Mouse (Mus musculus): ENCODE data around the gene Atf3. TPM values are rescaled to one million over a fixed set of nuclear protein-coding genes. Genes with fewer than 3 reads are reported as not detected.
"Not testable (repeated sequence)": the region's sequence is repeated elsewhere in the genome, so short reads cannot be mapped to it uniquely, and the experiment has no call there.

Atf3 gene
- polyA plus RNA-seq, 1 experiment from 2014 or later, result 8.0 TPM

DNA sequence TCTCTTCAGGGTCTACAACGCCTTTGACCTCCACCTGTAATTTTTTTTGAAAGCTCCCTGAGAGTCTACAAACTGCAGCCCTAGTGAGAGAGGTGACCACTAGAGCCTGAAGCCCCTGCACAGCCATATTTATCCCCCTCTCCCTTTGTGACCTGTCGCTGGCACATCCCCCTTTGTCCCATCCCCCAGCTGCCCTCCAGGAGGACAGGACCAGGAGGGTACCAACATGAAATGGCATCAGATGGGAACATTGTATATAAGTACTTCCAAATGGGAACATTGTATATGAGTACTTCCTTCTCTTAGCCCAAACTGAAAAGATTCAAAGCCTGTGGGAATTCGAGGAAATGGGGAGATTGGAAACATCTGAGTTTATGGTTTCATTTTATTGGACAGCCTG, 53.1 kb downstream of the Atf3 start, which contains the start of gene Fam71a:
Fam71a (minus strand) TSS at position 101 of the 400 bp plus-strand sequence.
- H3K27me3 ChIP-seq (ENCODE audit: insufficient read depth, poor library complexity, severe bottlenecking), result no peaks in the 10 kb centered on the region
- peaks cover 3% of the 10 kb centered on the region; the same call in 1 of the 2 replicates for H3K4me1 ChIP-seq
- H3K9me3 ChIP-seq, result no peaks in the 10 kb centered on the region
- no peak within 1 kb of the TSS for H3K4me3 ChIP-seq
- H3K36me3 ChIP-seq, result no peaks in the 10 kb centered on the region; the same call in 1 of the 2 replicates
- H3K27ac ChIP-seq, result no peak within 1 kb of the TSS
- no peak for DNase-seq (ENCODE audit: low spot score)
- 82% methylated on average over 3 of the region's 3 CpGs for WGBS

- H3K27ac ChIP-seq, result peak overlapping the region; percentile 75; the same call in 1 of the 2 replicates
- peaks cover 11% of the 10 kb centered on the region; the same call in 1 of the 2 replicates for H3K9me3 ChIP-seq
- peaks cover 14% of the 10 kb centered on the region; the same call in 1 of the 2 replicates for H3K4me1 ChIP-seq
- no peak overlapping the region for H3K4me3 ChIP-seq
- H3K36me3 ChIP-seq, result 0 out of 2 replicates have a peak, but pooled peaks cover 3% of the 10 kb centered on the region
- no peak for DNase-seq (ENCODE audit: low spot score)
- 23% methylated on average over 3 of the region's 3 CpGs for WGBS
- no peaks in the 10 kb centered on the region for H3K27me3 ChIP-seq (ENCODE audit: insufficient read depth, poor library complexity, severe bottlenecking)
Measured at GRCm38 (mm10) chr1:191154314-191154713, 63.5 kb downstream of the Atf3 start.

- H3K36me3 ChIP-seq, result 0 out of 2 replicates have a peak, but pooled peaks cover 3% of the 10 kb centered on the region
- 21% methylated on average over 4 of the region's 4 CpGs for WGBS
- H3K27ac ChIP-seq, result peak overlapping the region; percentile 75
- peaks cover 11% of the 10 kb centered on the region; the same call in 1 of the 2 replicates for H3K9me3 ChIP-seq
- no peaks in the 10 kb centered on the region for H3K27me3 ChIP-seq (ENCODE audit: insufficient read depth, poor library complexity, severe bottlenecking)
- DNase-seq (ENCODE audit: low spot score), result no peak
- peaks cover 14% of the 10 kb centered on the region; the same call in 1 of the 2 replicates for H3K4me1 ChIP-seq
- H3K4me3 ChIP-seq, result no peak overlapping the region
Measured at GRCm38 (mm10) chr1:191153052-191153451, 64.8 kb downstream of the Atf3 start.

DNA sequence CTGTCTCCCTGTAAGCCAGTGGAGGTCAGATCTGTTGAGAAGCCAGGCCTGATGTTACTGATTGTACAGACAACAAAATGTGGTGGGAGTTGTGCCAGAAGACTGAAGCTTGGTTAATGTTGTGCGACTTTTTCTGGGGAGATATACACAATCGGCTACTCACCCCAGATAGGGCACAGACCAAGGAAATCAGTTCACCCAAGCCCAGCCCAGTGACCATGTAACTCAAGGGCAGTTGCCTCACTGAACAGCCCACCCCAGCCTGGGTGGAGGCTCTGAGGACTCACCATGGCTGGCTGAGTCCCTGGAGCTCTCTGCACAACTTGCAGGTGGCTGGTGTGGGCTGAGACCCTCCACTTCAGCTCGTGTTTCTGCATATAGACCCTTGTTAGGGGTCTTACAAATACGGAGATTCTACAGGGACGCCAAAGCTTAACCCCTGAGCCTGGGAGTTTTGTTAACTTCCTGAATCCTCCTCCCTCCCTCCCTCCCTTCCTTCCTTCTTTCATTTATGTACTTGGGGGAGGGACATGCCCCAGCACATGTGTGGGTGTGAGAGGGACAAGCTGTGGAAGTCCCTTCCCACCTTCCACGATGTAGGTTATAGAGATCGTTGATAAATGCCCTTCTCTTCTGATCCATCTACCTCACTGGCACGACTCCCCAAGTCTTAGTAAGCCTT, 66.8 kb downstream of the Atf3 start:
- H3K36me3 ChIP-seq, result no peaks in the 10 kb centered on the region

DNA sequence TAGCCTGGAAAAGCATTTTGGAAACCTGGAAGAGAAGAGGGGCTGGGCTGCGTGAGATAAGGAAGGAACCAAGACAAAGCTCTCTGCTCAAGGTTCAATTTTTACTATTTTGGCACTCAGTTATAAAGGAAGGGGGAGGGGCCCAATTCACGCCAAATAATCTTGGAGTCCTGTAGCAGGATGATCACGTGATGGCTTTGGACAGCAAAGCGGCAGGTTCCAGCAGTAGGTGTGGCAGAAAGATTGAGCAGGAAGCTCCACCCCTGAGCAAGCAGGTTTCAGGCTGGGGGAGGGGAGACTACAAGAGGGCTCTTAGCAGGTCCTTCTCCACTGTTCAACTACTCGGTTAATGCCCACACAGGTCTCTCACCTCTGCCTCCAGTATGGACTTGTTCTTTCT, 68.3 kb downstream of the Atf3 start:
- not testable (repeated sequence) for H3K4me3 ChIP-seq; H3K27me3 ChIP-seq (ENCODE audit: insufficient read depth, poor library complexity, severe bottlenecking); H3K27ac ChIP-seq; DNase-seq (ENCODE audit: low spot score); H3K9me3 ChIP-seq; H3K36me3 ChIP-seq
- peaks cover 14% of the 10 kb centered on the region; the same call in 1 of the 2 replicates for H3K4me1 ChIP-seq
- WGBS, result 72% methylated on average over 5 of the region's 5 CpGs

More for the DNA sequence above, 66.8 kb downstream of the Atf3 start:
- DNase-seq (ENCODE audit: low spot score), result no peak
- Histone ChIP-seq H3K4me1 (peaks cover 14% of the 10 kb centered on the region; the same call in 1 of the 2 replicates), H3K9me3 (no peaks in the 10 kb centered on the region), H3K27me3 (ENCODE audit: insufficient read depth, poor library complexity, severe bottlenecking) (no peaks in the 10 kb centered on the region), H3K4me3 (no peak overlapping the region), H3K27ac (peak overlapping the region; percentile 59; the same call in 1 of the 2 replicates)
- WGBS, result 63% methylated on average over 8 of the region's 8 CpGs

- H3K9me3 ChIP-seq, result no peaks in the 10 kb centered on the region
- H3K4me3 ChIP-seq, result no peak overlapping the region
Measured at GRCm38 (mm10) chr1:191140983-191141382, 76.9 kb downstream of the Atf3 start.

GRCm38 (mm10) chr1:191138874-191139495, 78.9 kb downstream of the Atf3 start:
- Histone ChIP-seq H3K4me1 (peaks cover 23% of the 10 kb centered on the region; the same call in 1 of the 2 replicates), H3K4me3 (no peak overlapping the region), H3K27me3 (ENCODE audit: insufficient read depth, poor library complexity, severe bottlenecking) (no peaks in the 10 kb centered on the region), H3K27ac (no peak overlapping the region), H3K9me3 (no peaks in the 10 kb centered on the region), H3K36me3 (no peaks in the 10 kb centered on the region)
- WGBS, result 32% methylated on average over 7 of the region's 7 CpGs
- no peak for DNase-seq (ENCODE audit: low spot score)

More at GRCm38 (mm10) chr1:191140983-191141382, 76.9 kb downstream of the Atf3 start:
- Histone ChIP-seq H3K36me3 (no peaks in the 10 kb centered on the region), H3K4me1 (peaks cover 14% of the 10 kb centered on the region; the same call in 1 of the 2 replicates), H3K27me3 (ENCODE audit: insufficient read depth, poor library complexity, severe bottlenecking) (no peaks in the 10 kb centered on the region), H3K27ac (no peak overlapping the region)
- 81% methylated on average over 8 of the region's 8 CpGs for WGBS
- DNase-seq (ENCODE audit: low spot score), result no peak

- Histone ChIP-seq H3K27ac (0 out of 2 replicates have a peak overlapping the region, but pooled peaks have one; percentile 16), H3K36me3 (no peaks in the 10 kb centered on the region), H3K27me3 (ENCODE audit: insufficient read depth, poor library complexity, severe bottlenecking) (no peaks in the 10 kb centered on the region), H3K4me3 (no peak overlapping the region), H3K4me1 (peaks cover 28% of the 10 kb centered on the region; the same call in 1 of the 2 replicates), H3K9me3 (no peaks in the 10 kb centered on the region)
- no peak for DNase-seq (ENCODE audit: low spot score)
- 86% methylated on average over 4 of the region's 4 CpGs for WGBS
Measured at GRCm38 (mm10) chr1:191138436-191138835, 79.4 kb downstream of the Atf3 start.

- 59% methylated on average over 4 of the region's 4 CpGs for WGBS
- Histone ChIP-seq H3K9me3 (no peaks in the 10 kb centered on the region), H3K27ac (no peak overlapping the region), H3K4me3 (no peak overlapping the region), H3K36me3 (no peaks in the 10 kb centered on the region), H3K4me1 (peaks cover 52% of the 10 kb centered on the region), H3K27me3 (ENCODE audit: insufficient read depth, poor library complexity, severe bottlenecking) (no peaks in the 10 kb centered on the region)
- no peak for DNase-seq (ENCODE audit: low spot score)
Measured at GRCm38 (mm10) chr1:191135406-191135805, 82.4 kb downstream of the Atf3 start.

- H3K9me3 ChIP-seq, result peaks cover 4% of the 10 kb centered on the region; the same call in 1 of the 2 replicates
- H3K4me3 ChIP-seq, result no peak overlapping the region
- WGBS, result 55% methylated on average over 5 of the region's 5 CpGs
- H3K4me1 ChIP-seq, result peaks cover 40% of the 10 kb centered on the region
- H3K36me3 ChIP-seq, result no peaks in the 10 kb centered on the region
- no peaks in the 10 kb centered on the region for H3K27me3 ChIP-seq (ENCODE audit: insufficient read depth, poor library complexity, severe bottlenecking)
- peak overlapping the region; percentile 47; the same call in 1 of the 2 replicates for H3K27ac ChIP-seq
- DNase-seq (ENCODE audit: low spot score), result no peak
Measured at GRCm38 (mm10) chr1:191132934-191133333, 84.9 kb downstream of the Atf3 start.

DNA sequence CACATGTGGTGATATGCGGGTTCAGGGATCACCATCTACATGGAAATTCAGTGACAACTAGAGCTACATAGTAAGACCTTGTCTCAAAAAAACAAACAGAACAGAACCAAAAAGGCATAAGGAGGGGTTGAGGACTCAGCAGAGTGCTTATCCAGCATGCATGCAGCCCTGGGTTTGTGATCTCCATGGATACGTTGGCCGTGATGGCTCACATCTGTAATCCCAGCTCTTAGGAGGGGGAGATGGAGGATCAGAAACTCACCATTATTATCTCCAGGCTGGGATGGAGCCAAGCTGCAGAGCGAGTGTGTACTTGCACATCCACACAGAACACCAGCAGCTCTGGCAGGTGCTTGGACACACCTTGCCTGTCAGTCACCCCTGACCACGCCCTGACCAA, 85.6 kb downstream of the Atf3 start:
- no peak for DNase-seq (ENCODE audit: low spot score)
- Histone ChIP-seq H3K36me3 (no peaks in the 10 kb centered on the region), H3K27me3 (ENCODE audit: insufficient read depth, poor library complexity, severe bottlenecking) (no peaks in the 10 kb centered on the region), H3K4me1 (peaks cover 40% of the 10 kb centered on the region), H3K4me3 (no peak overlapping the region), H3K9me3 (peaks cover 4% of the 10 kb centered on the region; the same call in 1 of the 2 replicates), H3K27ac (peak overlapping the region; percentile 47)
- WGBS, result 71% methylated on average over 5 of the region's 5 CpGs

DNA sequence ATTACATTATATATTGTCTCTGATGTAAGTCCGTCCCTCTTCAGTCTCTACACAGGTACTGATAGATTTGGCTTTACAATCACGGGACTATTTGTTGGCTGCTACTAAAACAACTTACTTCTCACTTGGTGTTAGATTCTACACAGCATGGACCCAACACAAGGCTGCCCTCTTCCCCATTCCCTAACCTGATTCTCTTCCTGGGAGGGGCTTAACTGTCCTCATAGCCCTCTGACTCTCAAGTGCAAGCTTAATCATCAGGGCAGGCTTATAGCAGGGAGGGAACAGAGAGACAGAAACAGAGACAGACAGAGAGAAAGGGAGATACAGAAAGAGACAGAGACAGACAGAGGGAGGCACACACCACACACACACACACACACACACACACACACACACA, 86.1 kb downstream of the Atf3 start:
- Histone ChIP-seq H3K4me3 (no peak overlapping the region), H3K4me1 (peaks cover 40% of the 10 kb centered on the region), H3K9me3 (peaks cover 4% of the 10 kb centered on the region; the same call in 1 of the 2 replicates), H3K27me3 (ENCODE audit: insufficient read depth, poor library complexity, severe bottlenecking) (no peaks in the 10 kb centered on the region), H3K36me3 (no peaks in the 10 kb centered on the region), H3K27ac (no peak overlapping the region)
- WGBS, result 85% methylated on average over 2 of the region's 2 CpGs
- no peak for DNase-seq (ENCODE audit: low spot score)
